In the genomic region with DNA sequence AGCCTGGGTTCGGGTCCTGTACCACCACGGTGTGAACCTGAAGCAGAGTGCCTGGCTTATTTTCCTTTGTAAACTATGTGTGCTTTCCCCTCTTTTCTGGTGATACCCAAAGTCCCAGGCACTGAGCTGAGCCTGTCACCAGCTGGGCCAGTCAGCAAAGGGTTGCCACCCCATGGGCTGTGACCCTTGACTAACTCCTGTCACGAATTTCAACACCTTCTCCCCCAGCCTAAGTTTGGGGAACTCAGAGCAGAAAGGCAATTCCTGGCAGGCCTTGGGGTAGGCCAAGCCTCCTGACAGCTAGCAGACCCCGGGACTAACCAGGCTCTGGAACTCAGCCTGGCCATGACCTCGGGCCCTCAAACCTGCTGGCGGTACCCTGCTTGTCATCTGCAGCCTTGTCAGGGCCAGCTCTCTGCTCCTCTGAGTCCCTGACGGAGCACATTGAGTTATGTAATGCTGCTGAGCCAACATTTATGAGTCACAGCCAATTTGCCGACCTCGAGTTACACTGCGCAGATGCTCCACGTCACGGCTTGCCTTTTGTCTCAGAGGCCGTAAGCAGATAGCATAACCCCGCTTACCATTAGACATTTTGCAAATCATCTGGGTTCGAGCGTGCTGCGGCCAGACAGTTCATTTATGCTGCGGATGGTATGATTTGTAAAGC, we compare ENCODE assay signal across 10 mouse cellular contexts.
DNase-seq lines count a peak whose midpoint lies in the region; ATAC-seq and TF ChIP-seq lines count a peak whose summit lies in the region.
"Had no signal": no experiment of that assay in that cellular context is flagged by ENCODE, and none has a peak within 500 bp of the region (broad histone marks: within the 10 kb centered on the region; RNA-seq: fewer than 3 reads in every experiment).

No protein-coding gene starts in this region.

- ATAC-seq in hindbrain, postnatal 0 days, result 0 out of 2 replicates have a peak, but pooled peaks have one; percentile 43
- ATAC-seq in hindbrain, embryonic 13.5 days (ENCODE audit: low FRiP score), result no peak
- peak; percentile 70; the same call in 1 of the 2 replicates for ATAC-seq in stomach, embryonic 14.5 days (ENCODE audit: insufficient number of reproducible peaks, insufficient read depth, low FRiP score, low read depth)

- no peaks in the 10 kb centered on the region for H3K9me3 ChIP-seq in hindbrain, postnatal 0 days (ENCODE audit: low read length)
- no peaks in the 10 kb centered on the region for H3K9me3 ChIP-seq in hindbrain, embryonic 13.5 days
- no peaks in the 10 kb centered on the region for H3K9me3 ChIP-seq in stomach, embryonic 14.5 days (ENCODE audit: control insufficient read depth, low read depth, low read length)
- H3K9me3 ChIP-seq: G1E; heart, embryonic 15.5 days had no signal

- no peaks in the 10 kb centered on the region for H3K36me3 ChIP-seq in hindbrain, postnatal 0 days (ENCODE audit: insufficient read depth, low read length)
- no peaks in the 10 kb centered on the region for H3K36me3 ChIP-seq in hindbrain, embryonic 13.5 days
- H3K36me3 ChIP-seq in stomach, embryonic 14.5 days (ENCODE audit: control insufficient read depth, insufficient read depth, low read length), result no peaks in the 10 kb centered on the region
- H3K36me3 ChIP-seq: G1E; heart, embryonic 15.5 days had no signal

- no peak for TF ChIP-seq CTCF in hindbrain, postnatal 0 days (IDR thresholded peaks at IDR 0.05; ENCODE audit: low read depth)

- no peak overlapping the region for H3K4me3 ChIP-seq in hindbrain, postnatal 0 days (ENCODE audit: low read length)
- H3K4me3 ChIP-seq in hindbrain, embryonic 13.5 days, result no peak overlapping the region
- H3K4me3 ChIP-seq in stomach, embryonic 14.5 days (ENCODE audit: low read depth, low read length), result no peak overlapping the region
- H3K4me3 ChIP-seq: heart, embryonic 15.5 days had no signal

- DNase-seq in hindbrain, postnatal 0 days (ENCODE audit: low spot score), result peak; percentile 52
- peak; percentile 73 for DNase-seq in adrenal gland, postnatal 25 days
- peak; percentile 80 for DNase-seq in forelimb bud, embryonic 11.5 days (ENCODE audit: low read depth, low spot score)
- peak; percentile 24 for DNase-seq in kidney, adult 9 months
- DNase-seq in lung, adult 18-20 months, result peak; percentile 15 to 37
- DNase-seq in B cell, adult 2 months, result no peak

- H3K27ac ChIP-seq in hindbrain, postnatal 0 days, result no peak overlapping the region
- H3K27ac ChIP-seq in hindbrain, embryonic 13.5 days, result no peak overlapping the region
- H3K27ac ChIP-seq in stomach, embryonic 14.5 days (ENCODE audit: low read length), result peak overlapping the region; percentile 10; the same call in 1 of the 2 replicates
- H3K27ac ChIP-seq: heart, embryonic 15.5 days had no signal

- H3K9ac ChIP-seq in hindbrain, postnatal 0 days (replicated peaks; ENCODE audit: low read length), result no peak overlapping the region
- H3K9ac ChIP-seq in hindbrain, embryonic 13.5 days, result no peak overlapping the region
- no peak overlapping the region for H3K9ac ChIP-seq in stomach, embryonic 14.5 days (replicated peaks; ENCODE audit: low read depth, low read length)
- H3K9ac ChIP-seq: heart, embryonic 15.5 days had no signal

- H3K4me1 ChIP-seq in hindbrain, postnatal 0 days (ENCODE audit: insufficient read depth, low read length), result no peaks in the 10 kb centered on the region
- H3K4me1 ChIP-seq in hindbrain, embryonic 13.5 days (replicated peaks), result peaks cover 7% of the 10 kb centered on the region
- peaks cover 11% of the 10 kb centered on the region; the same call in 1 of the 2 replicates for H3K4me1 ChIP-seq in stomach, embryonic 14.5 days (ENCODE audit: control insufficient read depth, insufficient read depth, low read length)
- H3K4me1 ChIP-seq: heart, embryonic 15.5 days had no signal

- 66% methylated on average over 18 of the region's 18 CpGs for WGBS in hindbrain, postnatal 0 days
- 66% methylated on average over 18 of the region's 18 CpGs for WGBS in hindbrain, embryonic 13.5 days
- WGBS in stomach, embryonic 14.5 days, result 46% methylated on average over 18 of the region's 18 CpGs

- H3K4me2 ChIP-seq in hindbrain, postnatal 0 days (ENCODE audit: low read depth, low read length), result no peak overlapping the region
- no peak overlapping the region for H3K4me2 ChIP-seq in hindbrain, embryonic 13.5 days
- no peak overlapping the region for H3K4me2 ChIP-seq in stomach, embryonic 14.5 days (replicated peaks; ENCODE audit: low read depth, low read length)
- H3K4me2 ChIP-seq: heart, embryonic 15.5 days had no signal

- H3K27me3 ChIP-seq in hindbrain, postnatal 0 days (ENCODE audit: insufficient read depth, low read length), result no peaks in the 10 kb centered on the region
- 0 out of 2 replicates have a peak, but pooled peaks cover 4% of the 10 kb centered on the region for H3K27me3 ChIP-seq in hindbrain, embryonic 13.5 days
- H3K27me3 ChIP-seq in stomach, embryonic 14.5 days (ENCODE audit: control insufficient read depth, insufficient read depth, low read length), result no peaks in the 10 kb centered on the region

Comparison
In these comparisons a context has a peak if more than half of its experiments do, and no peak if none do; other contexts are left out.
1. DNase-seq: peak in hindbrain, postnatal 0 days (single experiment), adrenal gland, postnatal 25 days (single experiment), forelimb bud, embryonic 11.5 days (single experiment), kidney, adult 9 months (single experiment) and lung, adult 18-20 months (2 of 2); none in B cell, adult 2 months (0 of 2).